Mouse (Mus musculus): ENCODE data around the gene Ifna16. TPM values are rescaled to one million over a fixed set of nuclear protein-coding genes. Genes with fewer than 3 reads are reported as not detected.

Ifna16 gene
- not detected for polyA plus RNA-seq (2014; fragmentation: Illumina TruSeq; extraction: RNeasy Lipid Tissue Mini Kit (QIAGEN cat#74804); ENCODE audit: low read depth, low replicate concordance)

GRCm38 (mm10) chr4:88676824-88677223 lies at the start of gene Ifna16:
Gene Ifna16 (minus strand): TSS chr4:88676924.

GRCm38 (mm10) chr4:88721791-88722721 lies 45.3 kb upstream of the Ifna16 start, which contains the start of the genes Gm26566 and Klhl9:
Gene Gm26566 (plus strand): TSS chr4:88721805.
Gene Klhl9 (minus strand): TSS chr4:88722465.

GRCm38 (mm10) chr4:88691259-88691658 lies 14.5 kb upstream of the Ifna16 start, which contains the start of gene Ifnab:
Gene Ifnab (minus strand): TSS chr4:88691359.

GRCm38 (mm10) chr4:88683812-88684211 lies 7.1 kb upstream of the Ifna16 start, which contains the start of gene Ifna2:
Gene Ifna2 (minus strand): TSS chr4:88683912.

GRCm38 (mm10) chr4:88644359-88644758 lies 32.4 kb downstream of the Ifna16 start, which contains the start of gene Ifna13:
Gene Ifna13 (minus strand): TSS chr4:88644459.

DNA sequence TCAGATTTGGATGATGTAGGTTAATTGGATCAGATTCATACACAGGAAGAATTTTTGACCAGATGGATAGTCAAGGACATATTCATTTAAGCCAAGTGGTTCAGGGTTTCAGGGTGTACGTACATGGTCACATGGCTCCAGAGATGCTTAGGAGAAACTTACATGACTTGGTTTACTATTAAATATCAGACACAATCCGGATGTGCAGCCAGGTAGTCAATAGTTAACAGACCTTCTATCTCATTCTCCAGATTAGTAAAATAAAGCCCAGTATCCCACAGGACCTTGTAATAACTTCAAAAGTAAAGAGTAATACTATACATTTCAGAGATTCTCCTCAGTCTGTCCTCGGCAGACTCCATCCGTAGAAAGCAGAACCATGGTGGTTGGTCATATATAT lies 42.4 kb downstream of the Ifna16 start, which contains the start of gene C87499:
Gene C87499, minus strand, starts transcription at position 101 of the 400 bp plus-strand sequence.

Other genes with a start within 250 kb of the Ifna16 start
- 3.7 TPM for gene Hacd4, start 238.0 kb downstream of the Ifna16 start, polyA plus RNA-seq (2014; fragmentation: Illumina TruSeq; extraction: RNeasy Lipid Tissue Mini Kit (QIAGEN cat#74804); ENCODE audit: low read depth, low replicate concordance)
- not detected for gene Ifnb1, start 154.2 kb downstream of the Ifna16 start, polyA plus RNA-seq (2014; fragmentation: Illumina TruSeq; extraction: RNeasy Lipid Tissue Mini Kit (QIAGEN cat#74804); ENCODE audit: low read depth, low replicate concordance)
- not detected for gene Ifna15, start 118.7 kb downstream of the Ifna16 start, polyA plus RNA-seq (2014; fragmentation: Illumina TruSeq; extraction: RNeasy Lipid Tissue Mini Kit (QIAGEN cat#74804); ENCODE audit: low read depth, low replicate concordance)
- not detected for gene Ifna14, start 105.1 kb downstream of the Ifna16 start, polyA plus RNA-seq (2014; fragmentation: Illumina TruSeq; extraction: RNeasy Lipid Tissue Mini Kit (QIAGEN cat#74804); ENCODE audit: low read depth, low replicate concordance)
- gene Ifna9, start 84.5 kb downstream of the Ifna16 start, polyA plus RNA-seq (2014; fragmentation: Illumina TruSeq; extraction: RNeasy Lipid Tissue Mini Kit (QIAGEN cat#74804); ENCODE audit: low read depth, low replicate concordance): not detected
- gene Ifna12, start 73.5 kb downstream of the Ifna16 start, polyA plus RNA-seq (2014; fragmentation: Illumina TruSeq; extraction: RNeasy Lipid Tissue Mini Kit (QIAGEN cat#74804); ENCODE audit: low read depth, low replicate concordance): not detected
- not detected for gene C87499, start 42.5 kb downstream of the Ifna16 start, polyA plus RNA-seq (2014; fragmentation: Illumina TruSeq; extraction: RNeasy Lipid Tissue Mini Kit (QIAGEN cat#74804); ENCODE audit: low read depth, low replicate concordance)
- gene Ifna13, start 32.5 kb downstream of the Ifna16 start, polyA plus RNA-seq (2014; fragmentation: Illumina TruSeq; extraction: RNeasy Lipid Tissue Mini Kit (QIAGEN cat#74804); ENCODE audit: low read depth, low replicate concordance): not detected
- gene Ifna2, start 7.0 kb upstream of the Ifna16 start, polyA plus RNA-seq (2014; fragmentation: Illumina TruSeq; extraction: RNeasy Lipid Tissue Mini Kit (QIAGEN cat#74804); ENCODE audit: low read depth, low replicate concordance): not detected
- not detected for gene Ifnab, start 14.4 kb upstream of the Ifna16 start, polyA plus RNA-seq (2014; fragmentation: Illumina TruSeq; extraction: RNeasy Lipid Tissue Mini Kit (QIAGEN cat#74804); ENCODE audit: low read depth, low replicate concordance)
- gene Gm26566, start 44.9 kb upstream of the Ifna16 start, polyA plus RNA-seq (2014; fragmentation: Illumina TruSeq; extraction: RNeasy Lipid Tissue Mini Kit (QIAGEN cat#74804); ENCODE audit: low read depth, low replicate concordance): not detected
- gene Klhl9, start 45.5 kb upstream of the Ifna16 start, polyA plus RNA-seq (2014; fragmentation: Illumina TruSeq; extraction: RNeasy Lipid Tissue Mini Kit (QIAGEN cat#74804); ENCODE audit: low read depth, low replicate concordance): 44.7 TPM
- not detected for gene Gm13271, start 77.9 kb upstream of the Ifna16 start, polyA plus RNA-seq (2014; fragmentation: Illumina TruSeq; extraction: RNeasy Lipid Tissue Mini Kit (QIAGEN cat#74804); ENCODE audit: low read depth, low replicate concordance)
- not detected for gene Gm13283, start 83.2 kb upstream of the Ifna16 start, polyA plus RNA-seq (2014; fragmentation: Illumina TruSeq; extraction: RNeasy Lipid Tissue Mini Kit (QIAGEN cat#74804); ENCODE audit: low read depth, low replicate concordance)
- gene Gm13290, start 96.9 kb upstream of the Ifna16 start, polyA plus RNA-seq (2014; fragmentation: Illumina TruSeq; extraction: RNeasy Lipid Tissue Mini Kit (QIAGEN cat#74804); ENCODE audit: low read depth, low replicate concordance): not detected
- not detected for gene Gm13289, start 100.0 kb upstream of the Ifna16 start, polyA plus RNA-seq (2014; fragmentation: Illumina TruSeq; extraction: RNeasy Lipid Tissue Mini Kit (QIAGEN cat#74804); ENCODE audit: low read depth, low replicate concordance)
- gene Gm13272, start 102.9 kb upstream of the Ifna16 start, polyA plus RNA-seq (2014; fragmentation: Illumina TruSeq; extraction: RNeasy Lipid Tissue Mini Kit (QIAGEN cat#74804); ENCODE audit: low read depth, low replicate concordance): not detected
- gene Ifnz, start 105.2 kb upstream of the Ifna16 start, polyA plus RNA-seq (2014; fragmentation: Illumina TruSeq; extraction: RNeasy Lipid Tissue Mini Kit (QIAGEN cat#74804); ENCODE audit: low read depth, low replicate concordance): not detected
- not detected for gene Gm13276, start 108.8 kb upstream of the Ifna16 start, polyA plus RNA-seq (2014; fragmentation: Illumina TruSeq; extraction: RNeasy Lipid Tissue Mini Kit (QIAGEN cat#74804); ENCODE audit: low read depth, low replicate concordance)
- not detected for gene Gm13277, start 111.7 kb upstream of the Ifna16 start, polyA plus RNA-seq (2014; fragmentation: Illumina TruSeq; extraction: RNeasy Lipid Tissue Mini Kit (QIAGEN cat#74804); ENCODE audit: low read depth, low replicate concordance)
- gene Gm13278, start 114.6 kb upstream of the Ifna16 start, polyA plus RNA-seq (2014; fragmentation: Illumina TruSeq; extraction: RNeasy Lipid Tissue Mini Kit (QIAGEN cat#74804); ENCODE audit: low read depth, low replicate concordance): not detected
- gene Gm13275, start 117.6 kb upstream of the Ifna16 start, polyA plus RNA-seq (2014; fragmentation: Illumina TruSeq; extraction: RNeasy Lipid Tissue Mini Kit (QIAGEN cat#74804); ENCODE audit: low read depth, low replicate concordance): not detected
- gene Gm13279, start 120.5 kb upstream of the Ifna16 start, polyA plus RNA-seq (2014; fragmentation: Illumina TruSeq; extraction: RNeasy Lipid Tissue Mini Kit (QIAGEN cat#74804); ENCODE audit: low read depth, low replicate concordance): not detected
- gene Gm13285, start 122.7 kb upstream of the Ifna16 start, polyA plus RNA-seq (2014; fragmentation: Illumina TruSeq; extraction: RNeasy Lipid Tissue Mini Kit (QIAGEN cat#74804); ENCODE audit: low read depth, low replicate concordance): not detected
- gene Gm13287, start 126.3 kb upstream of the Ifna16 start, polyA plus RNA-seq (2014; fragmentation: Illumina TruSeq; extraction: RNeasy Lipid Tissue Mini Kit (QIAGEN cat#74804); ENCODE audit: low read depth, low replicate concordance): not detected
- gene Gm13288, start 128.6 kb upstream of the Ifna16 start, polyA plus RNA-seq (2014; fragmentation: Illumina TruSeq; extraction: RNeasy Lipid Tissue Mini Kit (QIAGEN cat#74804); ENCODE audit: low read depth, low replicate concordance): not detected
- not detected for gene Ifna7, start 139.3 kb upstream of the Ifna16 start, polyA plus RNA-seq (2014; fragmentation: Illumina TruSeq; extraction: RNeasy Lipid Tissue Mini Kit (QIAGEN cat#74804); ENCODE audit: low read depth, low replicate concordance)
- gene Ifna11, start 143.0 kb upstream of the Ifna16 start, polyA plus RNA-seq (2014; fragmentation: Illumina TruSeq; extraction: RNeasy Lipid Tissue Mini Kit (QIAGEN cat#74804); ENCODE audit: low read depth, low replicate concordance): not detected
- gene Ifna6, start 150.5 kb upstream of the Ifna16 start, polyA plus RNA-seq (2014; fragmentation: Illumina TruSeq; extraction: RNeasy Lipid Tissue Mini Kit (QIAGEN cat#74804); ENCODE audit: low read depth, low replicate concordance): not detected
- not detected for gene Ifna5, start 158.6 kb upstream of the Ifna16 start, polyA plus RNA-seq (2014; fragmentation: Illumina TruSeq; extraction: RNeasy Lipid Tissue Mini Kit (QIAGEN cat#74804); ENCODE audit: low read depth, low replicate concordance)
- gene Ifna4, start 164.9 kb upstream of the Ifna16 start, polyA plus RNA-seq (2014; fragmentation: Illumina TruSeq; extraction: RNeasy Lipid Tissue Mini Kit (QIAGEN cat#74804); ENCODE audit: low read depth, low replicate concordance): not detected
- gene Ifna1, start 173.2 kb upstream of the Ifna16 start, polyA plus RNA-seq (2014; fragmentation: Illumina TruSeq; extraction: RNeasy Lipid Tissue Mini Kit (QIAGEN cat#74804); ENCODE audit: low read depth, low replicate concordance): not detected
- gene Ifne, start 203.3 kb upstream of the Ifna16 start, polyA plus RNA-seq (2014; fragmentation: Illumina TruSeq; extraction: RNeasy Lipid Tissue Mini Kit (QIAGEN cat#74804); ENCODE audit: low read depth, low replicate concordance): not detected